Mouse (Mus musculus) forebrain, embryonic 15.5 days (tissue): Measurements from ENCODE around the gene Sema3e. TPM values are rescaled to one million over a fixed set of nuclear protein-coding genes. Genes with fewer than 3 reads are reported as not detected.
A peak's percentile ranks its signal among the peaks of the same experiment; 100 is the strongest.

ENCODE experiments used
- ATAC-seq: fragments of 200-750 bp; cut with Nextera tagmentation; replicated peaks from 2 replicates; pipeline ENCODE4 v1.8.0; 2017; ENCODE audit warnings: mild to moderate bottlenecking, moderate TSS enrichment, moderate library complexity
- H3K27ac ChIP-seq: fragments of 300-500 bp; sonication (generic); replicated peaks from 2 replicates; pipeline ENCODE4 v1.5.1; 2015; ENCODE audit warnings: mild to moderate bottlenecking, inconsistent platforms
- H3K27me3 ChIP-seq: fragments of 300-500 bp; sonication (generic); 2 replicates; pipeline ENCODE4 v1.6.1; 2015; ENCODE audit warnings: inconsistent platforms
- H3K36me3 ChIP-seq: fragments of 300-500 bp; sonication (generic); 2 replicates; pipeline ENCODE4 v1.6.1; 2015; ENCODE audit warnings: mild to moderate bottlenecking, inconsistent platforms
- H3K4me1 ChIP-seq: fragments of 300-500 bp; sonication (generic); 2 replicates; pipeline ENCODE4 v1.6.1; 2015; ENCODE audit warnings: inconsistent platforms
- H3K4me2 ChIP-seq: fragments of 300-500 bp; sonication (generic); replicated peaks from 2 replicates; pipeline ENCODE4 v1.6.1; 2015; ENCODE audit warnings: mild to moderate bottlenecking, inconsistent platforms
- H3K4me3 ChIP-seq: fragments of 300-500 bp; sonication (generic); 2 replicates; pipeline ENCODE4 v1.5.1; 2015; ENCODE audit warnings: mild to moderate bottlenecking, inconsistent platforms
- H3K9ac ChIP-seq: fragments of 300-500 bp; sonication (generic); replicated peaks from 2 replicates; pipeline ENCODE4 v1.6.1; 2015; ENCODE audit warnings: mild to moderate bottlenecking, inconsistent platforms
- H3K9me3 ChIP-seq: fragments of 300-500 bp; sonication (generic); 2 replicates; pipeline ENCODE4 v1.6.1; 2016; ENCODE audit warnings: inconsistent platforms
- WGBS: fragments of 180-500 bp; shearing (Covaris S2); methylation state at CpG from one replicate; pipeline ENCODE4 v1.1.7; 2015; ENCODE audit warnings: mixed read lengths; 5-methylcytosine and 5-hydroxymethylcytosine counted together
- polyA plus RNA-seq: library from polyadenylated mRNA; unstranded; fragments of >200 nt; fragmentation: Nextera tagmentation; extraction: Ambion mirVana; gene quantifications from 2 replicates; pipeline ENCODE4 v1.2.1, GENCODE M21; 2015

Sema3e gene
- polyA plus RNA-seq, 1 experiment from 2014 or later, result 1.8 TPM

DNA sequence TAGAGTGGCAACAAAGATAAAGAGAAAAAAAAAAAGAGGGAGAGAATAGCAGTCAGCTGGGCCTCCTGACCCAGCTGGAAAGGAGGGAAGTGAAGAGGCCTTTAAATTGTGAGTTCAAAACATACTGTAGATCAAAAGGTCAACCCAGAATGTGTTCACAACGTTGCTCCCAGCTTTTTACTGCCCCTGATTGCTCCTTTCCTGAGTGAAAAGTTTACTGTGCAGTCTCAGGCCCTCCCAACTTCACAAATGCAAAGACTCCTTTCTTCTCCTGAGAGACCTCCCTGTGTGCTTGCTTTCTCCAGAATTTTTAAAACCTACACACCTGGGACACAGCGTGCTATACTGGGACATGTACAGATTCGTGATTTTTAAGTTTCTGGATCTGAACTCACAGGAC lies 8.2 kb downstream of the Sema3e start:
- Histone ChIP-seq H3K27ac (no peak overlapping the region), H3K4me3 (no peak overlapping the region), H3K36me3 (no peaks in the 10 kb centered on the region), H3K27me3 (no peaks in the 10 kb centered on the region), H3K9me3 (no peaks in the 10 kb centered on the region), H3K4me1 (no peaks in the 10 kb centered on the region), H3K9ac (no peak overlapping the region), H3K4me2 (no peak overlapping the region)
- 41% methylated on average over 3 of the region's 3 CpGs for WGBS
- ATAC-seq, result no peak

GRCm38 (mm10) chr5:14038813-14039496 lies 13.9 kb downstream of the Sema3e start:
- peak; percentile 71 for ATAC-seq
- peaks cover 11% of the 10 kb centered on the region for H3K4me1 ChIP-seq
- no peaks in the 10 kb centered on the region for H3K36me3 ChIP-seq
- no peak overlapping the region for H3K4me3 ChIP-seq
- H3K27ac ChIP-seq, result no peak overlapping the region
- 7% methylated on average over 9 of the region's 9 CpGs for WGBS
- H3K4me2 ChIP-seq, result peak overlapping the region; percentile 26
- no peaks in the 10 kb centered on the region for H3K27me3 ChIP-seq
- no peaks in the 10 kb centered on the region for H3K9me3 ChIP-seq
- H3K9ac ChIP-seq, result no peak overlapping the region

DNA sequence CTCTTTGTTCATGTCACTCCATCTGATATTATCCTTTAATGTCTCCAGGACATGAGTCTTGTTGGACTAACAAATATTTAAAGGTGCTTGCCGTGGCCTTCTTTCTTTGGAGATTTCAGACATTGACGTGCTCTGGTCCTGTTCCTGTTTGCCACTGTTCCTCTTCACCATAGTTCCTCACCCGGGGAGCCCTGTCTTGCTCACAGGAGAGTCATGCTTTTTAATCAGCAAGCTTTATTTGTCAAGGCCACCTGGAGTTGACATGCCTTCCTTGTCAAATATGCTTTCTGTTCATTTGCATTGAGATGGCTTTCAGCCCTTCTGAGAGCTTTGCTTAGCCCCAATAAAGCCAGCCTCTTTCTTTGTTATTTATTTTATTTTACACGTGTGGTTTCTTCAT lies 15.1 kb downstream of the Sema3e start:
- no peaks in the 10 kb centered on the region for H3K9me3 ChIP-seq
- H3K27ac ChIP-seq, result no peak overlapping the region
- WGBS, result 13% methylated on average over 4 of the region's 4 CpGs
- H3K4me1 ChIP-seq, result peaks cover 11% of the 10 kb centered on the region
- no peak overlapping the region for H3K4me3 ChIP-seq
- H3K4me2 ChIP-seq, result no peak overlapping the region
- ATAC-seq, result no peak
- H3K9ac ChIP-seq, result no peak overlapping the region
- no peaks in the 10 kb centered on the region for H3K36me3 ChIP-seq
- H3K27me3 ChIP-seq, result no peaks in the 10 kb centered on the region

- no peak for ATAC-seq
- Histone ChIP-seq H3K9me3 (no peaks in the 10 kb centered on the region), H3K27ac (no peak overlapping the region)
Measured at GRCm38 (mm10) chr5:14043116-14043515, 18.0 kb downstream of the Sema3e start.

GRCm38 (mm10) chr5:14043983-14044382 lies 18.9 kb downstream of the Sema3e start:
- H3K4me1 ChIP-seq, result peaks cover 14% of the 10 kb centered on the region
- H3K36me3 ChIP-seq, result no peaks in the 10 kb centered on the region
- no peak overlapping the region for H3K27ac ChIP-seq
- no peaks in the 10 kb centered on the region for H3K9me3 ChIP-seq
- WGBS, result 94% methylated on average over 6 of the region's 6 CpGs
- H3K4me2 ChIP-seq, result no peak overlapping the region
- H3K9ac ChIP-seq, result no peak overlapping the region
- no peaks in the 10 kb centered on the region for H3K27me3 ChIP-seq
- ATAC-seq, result no peak
- no peak overlapping the region for H3K4me3 ChIP-seq

More at GRCm38 (mm10) chr5:14043116-14043515, 18.0 kb downstream of the Sema3e start:
- Histone ChIP-seq H3K4me3 (no peak overlapping the region), H3K36me3 (no peaks in the 10 kb centered on the region), H3K27me3 (no peaks in the 10 kb centered on the region), H3K4me2 (no peak overlapping the region), H3K4me1 (peaks cover 11% of the 10 kb centered on the region), H3K9ac (no peak overlapping the region)
- WGBS, result 81% methylated on average over 5 of the region's 5 CpGs

GRCm38 (mm10) chr5:14048660-14049059 lies 23.6 kb downstream of the Sema3e start:
- Histone ChIP-seq H3K36me3 (no peaks in the 10 kb centered on the region), H3K9me3 (no peaks in the 10 kb centered on the region), H3K4me1 (0 out of 2 replicates have a peak, but pooled peaks cover 5% of the 10 kb centered on the region), H3K27ac (no peak overlapping the region), H3K9ac (no peak overlapping the region), H3K4me3 (no peak overlapping the region), H3K4me2 (no peak overlapping the region), H3K27me3 (no peaks in the 10 kb centered on the region)
- WGBS, result 36% methylated on average over 7 of the region's 7 CpGs
- ATAC-seq, result no peak

DNA sequence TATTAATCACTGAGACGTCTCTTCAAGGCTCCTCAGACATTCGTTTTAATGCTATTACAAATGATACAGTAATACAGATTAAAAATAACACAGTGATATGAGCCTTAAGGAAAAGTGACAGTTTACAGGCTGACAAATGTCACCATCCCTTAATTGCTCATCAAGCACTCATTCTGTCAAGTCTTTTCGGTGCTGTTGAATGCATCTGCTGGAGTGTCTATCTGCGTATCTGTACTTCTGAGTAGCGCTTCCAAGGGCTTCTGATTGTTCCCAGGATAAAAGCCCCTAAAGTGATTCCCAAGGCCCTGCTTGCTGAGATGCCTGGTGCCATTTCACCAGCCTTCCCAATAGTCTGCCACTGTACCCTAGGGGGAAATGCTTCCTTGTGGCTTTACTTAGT lies 29.4 kb downstream of the Sema3e start:
- Histone ChIP-seq H3K27me3 (no peaks in the 10 kb centered on the region), H3K9me3 (no peaks in the 10 kb centered on the region), H3K4me3 (no peak overlapping the region), H3K36me3 (no peaks in the 10 kb centered on the region), H3K27ac (no peak overlapping the region), H3K4me1 (no peaks in the 10 kb centered on the region), H3K9ac (no peak overlapping the region), H3K4me2 (no peak overlapping the region)
- peak; percentile 55 for ATAC-seq
- 50% methylated on average over 5 of the region's 5 CpGs for WGBS

DNA sequence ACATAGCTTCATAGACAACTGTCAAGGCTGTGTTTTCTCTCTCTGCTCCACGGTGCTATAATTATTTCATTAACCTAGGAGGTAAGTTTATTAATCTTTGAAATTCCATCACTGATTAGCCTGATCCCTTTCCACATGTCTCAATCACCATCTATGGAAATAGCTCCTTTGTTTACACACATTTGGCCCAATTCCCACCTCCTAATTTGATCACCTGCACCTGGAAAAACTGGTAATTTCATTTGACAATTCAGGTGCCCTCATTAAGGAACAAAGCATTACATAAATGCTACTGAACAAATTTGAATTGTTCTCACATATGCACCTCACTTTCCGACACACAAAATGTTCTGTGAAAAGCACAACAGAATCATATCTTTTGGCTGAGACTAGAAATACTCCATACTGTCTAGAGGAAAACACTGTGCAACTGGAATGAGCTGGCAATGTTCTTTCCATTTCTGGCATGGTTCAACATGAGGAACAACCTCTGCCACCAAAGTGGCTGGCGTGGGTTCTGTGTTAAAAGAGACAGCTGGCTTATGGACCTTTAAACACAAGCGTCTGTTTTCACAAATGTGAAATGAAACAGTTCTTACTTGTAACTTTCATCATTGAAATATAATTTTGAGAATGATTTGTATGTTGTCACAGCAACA lies 34.9 kb downstream of the Sema3e start:
- H3K27ac ChIP-seq, result no peak overlapping the region
- 0 out of 2 replicates have a peak, but pooled peaks have one; percentile 57 for ATAC-seq
- no peaks in the 10 kb centered on the region for H3K9me3 ChIP-seq
- no peak overlapping the region for H3K4me2 ChIP-seq
- H3K9ac ChIP-seq, result no peak overlapping the region
- no peaks in the 10 kb centered on the region for H3K36me3 ChIP-seq
- H3K4me1 ChIP-seq, result no peaks in the 10 kb centered on the region
- no peak overlapping the region for H3K4me3 ChIP-seq
- H3K27me3 ChIP-seq, result no peaks in the 10 kb centered on the region
- WGBS, result 52% methylated on average over 4 of the region's 4 CpGs

- no peaks in the 10 kb centered on the region for H3K9me3 ChIP-seq
- no peak overlapping the region for H3K4me3 ChIP-seq
- no peak overlapping the region for H3K4me2 ChIP-seq
- WGBS, result 10% methylated on average over 4 of the region's 4 CpGs
- no peak overlapping the region for H3K27ac ChIP-seq
- no peaks in the 10 kb centered on the region for H3K36me3 ChIP-seq
- no peaks in the 10 kb centered on the region for H3K27me3 ChIP-seq
- H3K4me1 ChIP-seq, result no peaks in the 10 kb centered on the region
- ATAC-seq, result peak; percentile 58; the same call in 1 of the 2 replicates
- no peak overlapping the region for H3K9ac ChIP-seq
Measured at GRCm38 (mm10) chr5:14062918-14063481, 37.9 kb downstream of the Sema3e start.

- Histone ChIP-seq H3K27ac (no peak overlapping the region), H3K4me1 (no peaks in the 10 kb centered on the region), H3K36me3 (no peaks in the 10 kb centered on the region), H3K4me3 (no peak overlapping the region), H3K9ac (no peak overlapping the region), H3K4me2 (no peak overlapping the region), H3K9me3 (no peaks in the 10 kb centered on the region), H3K27me3 (no peaks in the 10 kb centered on the region)
- no peak for ATAC-seq
- 87% methylated on average over 3 of the region's 3 CpGs for WGBS
Measured at GRCm38 (mm10) chr5:14073152-14073551, 48.1 kb downstream of the Sema3e start.

GRCm38 (mm10) chr5:14088100-14088499 lies 63.0 kb downstream of the Sema3e start:
- H3K4me2 ChIP-seq, result no peak overlapping the region
- H3K9ac ChIP-seq, result no peak overlapping the region
- no peak overlapping the region for H3K4me3 ChIP-seq
- H3K27me3 ChIP-seq, result no peaks in the 10 kb centered on the region
- ATAC-seq, result no peak
- no peak overlapping the region for H3K27ac ChIP-seq
- no peaks in the 10 kb centered on the region for H3K9me3 ChIP-seq
- peaks cover 7% of the 10 kb centered on the region; the same call in 1 of the 2 replicates for H3K4me1 ChIP-seq
- H3K36me3 ChIP-seq, result no peaks in the 10 kb centered on the region
- WGBS, result 85% methylated on average over 2 of the region's 2 CpGs

DNA sequence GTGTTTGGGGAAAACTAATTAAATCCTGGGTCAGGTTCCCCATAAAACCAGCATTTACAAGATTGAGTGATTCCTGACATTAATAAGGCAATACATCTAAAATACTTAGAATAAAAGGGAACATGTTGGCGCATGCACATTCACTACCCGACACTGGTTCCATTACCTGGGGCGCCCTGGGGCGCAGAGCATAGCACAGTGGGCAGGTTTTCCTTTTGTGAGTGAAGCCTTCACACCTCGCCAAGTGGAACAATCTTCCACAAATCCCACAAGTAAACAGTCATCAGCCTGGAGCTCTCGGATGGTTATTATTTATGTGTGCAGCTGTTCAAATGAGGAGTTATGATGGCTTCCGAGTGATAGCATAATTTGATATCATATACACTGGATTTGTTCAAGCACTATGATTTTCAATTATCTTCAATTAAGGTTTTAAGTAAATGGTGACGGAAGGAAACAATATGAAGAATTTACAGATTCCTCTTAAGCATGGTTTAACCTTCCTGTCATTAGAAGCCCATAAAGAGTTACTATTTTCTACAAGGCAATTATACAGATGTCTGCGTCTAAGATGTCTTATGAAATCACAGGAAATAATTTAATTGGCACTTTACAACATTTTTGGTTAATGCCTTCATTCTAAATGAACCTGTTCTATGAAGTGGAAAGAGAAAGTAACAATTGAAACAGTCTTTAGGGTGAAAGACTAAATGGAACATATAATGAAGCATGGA lies 65.0 kb downstream of the Sema3e start:
- peaks cover 7% of the 10 kb centered on the region; the same call in 1 of the 2 replicates for H3K4me1 ChIP-seq
- H3K4me3 ChIP-seq, result no peak overlapping the region
- H3K27ac ChIP-seq, result no peak overlapping the region
- WGBS, result 82% methylated on average over 9 of the region's 9 CpGs
- no peak overlapping the region for H3K9ac ChIP-seq
- ATAC-seq, result 0 out of 2 replicates have a peak, but pooled peaks have one; percentile 32
- no peaks in the 10 kb centered on the region for H3K36me3 ChIP-seq
- H3K9me3 ChIP-seq, result no peaks in the 10 kb centered on the region
- no peaks in the 10 kb centered on the region for H3K27me3 ChIP-seq
- H3K4me2 ChIP-seq, result no peak overlapping the region
